Mouse (Mus musculus) embryonic fibroblast, embryonic 13.5 days (primary cell): Measurements from ENCODE around the gene Cers5.
A peak's percentile ranks its signal among the peaks of the same experiment; 100 is the strongest.

Source experiments
- CTCF ChIP-seq: IDR thresholded peaks from 2 replicates; pipeline ENCODE4 v1.5.1; 2011; ENCODE audit warnings: mild to moderate bottlenecking, control low read depth, low read length, moderate library complexity, borderline replicate concordance; ENCODE audit not compliant: insufficient read depth
- POLR2A ChIP-seq: IDR thresholded peaks from 2 replicates; pipeline ENCODE4 v1.6.1; 2011; ENCODE audit warnings: low read depth, mild to moderate bottlenecking, control low read depth, low read length, moderate library complexity

- 0 out of 2 replicates have a peak, but pooled peaks have one; percentile 29 for TF ChIP-seq POLR2A
- no peak for TF ChIP-seq CTCF
These were observed 48.2 kb downstream of the Cers5 start for GRCm38 (mm10) chr15:99724292-99725021.
